Mouse (Mus musculus) stomach, embryonic 14.5 days (tissue): ENCODE results near the gene Zfp689. TPM values are rescaled to one million over a fixed set of nuclear protein-coding genes. Genes with fewer than 3 reads are reported as not detected.

Experiments
- ATAC-seq: fragments of 200-750 bp; cut with Nextera tagmentation; 2 replicates; pipeline ENCODE4 v1.8.0; 2017; ENCODE audit warnings: low read depth, moderate TSS enrichment; ENCODE audit not compliant: insufficient number of reproducible peaks, insufficient read depth, low FRiP score
- H3K27ac ChIP-seq: fragments of 300-500 bp; sonication (generic); 2 replicates; pipeline ENCODE4 v1.5.1; 2014; ENCODE audit warnings: mild to moderate bottlenecking, low read length, moderate library complexity, mixed read lengths
- H3K27me3 ChIP-seq: fragments of 300-500 bp; sonication (generic); 2 replicates; pipeline ENCODE4 v1.6.1; 2014; ENCODE audit warnings: low read length, control low read depth, mixed read lengths; ENCODE audit not compliant: control insufficient read depth, insufficient read depth
- H3K36me3 ChIP-seq: fragments of 300-500 bp; sonication (generic); 2 replicates; pipeline ENCODE4 v1.6.1; 2014; ENCODE audit warnings: mild to moderate bottlenecking, control low read depth, low read length, moderate library complexity, mixed read lengths; ENCODE audit not compliant: control insufficient read depth, insufficient read depth
- H3K4me1 ChIP-seq: fragments of 300-500 bp; sonication (generic); 2 replicates; pipeline ENCODE4 v1.6.1; 2014; ENCODE audit warnings: low read length, control low read depth, mixed read lengths; ENCODE audit not compliant: control insufficient read depth, insufficient read depth
- H3K4me2 ChIP-seq: fragments of 300-500 bp; sonication (generic); replicated peaks from 2 replicates; pipeline ENCODE4 v1.6.1; 2014; ENCODE audit warnings: low read depth, low read length, control low read depth
- H3K4me3 ChIP-seq: fragments of 300-500 bp; sonication (generic); 2 replicates; pipeline ENCODE4 v1.5.1; 2014; ENCODE audit warnings: low read depth, low read length, control low read depth
- H3K9ac ChIP-seq: fragments of 300-500 bp; sonication (generic); replicated peaks from 2 replicates; pipeline ENCODE4 v1.6.1; 2014; ENCODE audit warnings: low read depth, mild to moderate bottlenecking, control low read depth, low read length, moderate library complexity, mixed read lengths
- H3K9me3 ChIP-seq: fragments of 300-500 bp; sonication (generic); 2 replicates; pipeline ENCODE4 v1.6.1; 2016; ENCODE audit warnings: low read depth, low read length, control low read depth; ENCODE audit not compliant: control insufficient read depth
- WGBS: fragments of 180-500 bp; shearing (Covaris S2); extraction: QIAGEN DNeasy Blood & Tissue Kit; methylation state at CpG from one replicate; pipeline ENCODE4 v1.1.7; 2014; 5-methylcytosine and 5-hydroxymethylcytosine counted together
- polyA plus RNA-seq: library from polyadenylated mRNA; unstranded; fragments of >200 nt; fragmentation: Nextera tagmentation; extraction: Ambion mirVana; gene quantifications from 2 replicates; pipeline ENCODE4 v1.2.1, GENCODE M21; 2014

Gene Zfp689
- polyA plus RNA-seq, 1 experiment from 2014 or later: 9.1 TPM

DNA sequence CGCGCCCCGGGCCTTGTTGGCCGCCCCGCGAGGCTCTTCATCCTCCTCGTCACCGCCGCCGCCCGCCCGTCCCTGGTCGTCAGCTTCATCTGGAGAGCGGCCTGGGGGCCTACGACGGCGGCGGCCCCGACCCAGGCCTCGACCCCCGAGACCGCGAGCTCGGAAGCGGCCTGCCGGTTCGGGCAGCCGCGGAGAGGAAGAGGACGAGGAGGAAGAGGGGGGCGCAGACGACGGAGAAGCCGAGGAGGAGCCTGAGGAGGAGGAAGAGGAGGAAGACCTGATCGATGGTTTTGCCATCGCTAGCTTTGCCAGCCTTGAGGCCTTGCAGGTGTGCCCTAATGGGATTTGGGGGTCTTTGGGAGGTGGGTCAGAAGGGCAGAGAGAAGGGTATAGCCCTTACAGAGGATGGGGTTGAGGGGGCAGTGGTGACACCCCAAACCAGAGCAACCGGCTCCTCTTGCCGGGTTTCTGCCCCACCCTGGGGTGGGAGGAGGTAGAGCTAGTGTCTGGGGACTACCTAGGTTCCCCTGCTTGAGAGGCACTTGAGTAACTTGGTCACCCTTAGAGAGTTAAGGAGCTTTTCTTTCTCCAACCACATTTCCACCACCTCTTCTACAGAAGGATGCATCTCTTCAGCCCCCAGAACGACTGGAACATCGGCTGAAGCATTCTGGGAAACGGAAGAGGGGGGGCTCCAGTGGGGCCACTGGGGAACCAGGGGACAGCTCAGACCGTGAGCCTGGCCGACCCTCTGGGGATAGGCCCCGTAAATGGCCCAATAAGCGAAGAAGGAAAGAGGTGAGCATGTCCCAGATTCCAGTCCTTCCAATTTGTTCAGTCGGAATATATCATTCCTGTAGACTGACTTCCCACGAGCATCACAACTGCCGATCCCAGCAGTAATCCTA is 30.6 kb upstream of the Zfp689 start:
- Histone ChIP-seq H3K4me3 (peak overlapping the region; percentile 95), H3K27me3 (no peaks in the 10 kb centered on the region), H3K36me3 (peaks cover 44% of the 10 kb centered on the region), H3K9ac (peak overlapping the region; percentile 85), H3K27ac (peak overlapping the region; percentile 92), H3K4me2 (peak overlapping the region; percentile 98), H3K4me1 (peaks cover 19% of the 10 kb centered on the region), H3K9me3 (no peaks in the 10 kb centered on the region)
- no peak for ATAC-seq
- WGBS: 5% methylated on average over 47 of the region's 48 CpGs

DNA sequence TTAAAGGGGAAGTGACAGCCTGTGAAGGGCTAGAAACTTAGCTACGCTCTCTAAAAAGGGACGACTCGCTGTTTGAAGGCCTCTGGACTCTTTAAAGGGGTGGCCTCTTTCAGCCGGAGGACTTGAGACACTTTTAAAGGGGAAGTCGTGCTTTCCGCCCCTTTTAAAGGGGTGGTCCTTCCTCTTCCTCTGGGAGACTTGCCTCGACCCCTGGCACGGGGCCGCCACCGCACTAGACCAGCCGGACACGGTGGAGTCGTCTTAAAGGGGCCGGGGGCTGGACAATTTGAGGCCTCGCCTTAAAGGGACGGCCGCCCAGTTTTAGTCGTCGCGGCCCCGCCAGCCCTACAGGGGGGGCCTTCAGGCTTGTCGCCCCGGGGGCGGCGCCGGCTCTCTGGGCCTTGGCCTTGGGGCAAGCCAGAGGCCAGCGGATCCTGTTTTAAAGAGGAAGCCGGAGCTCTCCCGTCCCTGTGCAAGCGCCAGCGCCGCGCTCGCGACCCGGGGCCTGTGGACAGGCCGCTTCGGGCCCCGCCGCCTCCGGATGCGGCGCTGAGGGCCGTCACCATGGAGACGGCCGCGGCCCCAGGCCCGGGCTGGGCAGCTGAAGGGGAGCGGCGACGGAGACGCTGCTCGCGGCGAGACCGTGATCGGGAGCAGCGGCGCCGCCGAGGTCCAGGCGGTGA is 29.8 kb upstream of the Zfp689 start, which contains the start of gene Fbrs:
Fbrs (plus strand) TSS at position 565 of the 683 bp plus-strand sequence.
- H3K9ac ChIP-seq: peak within 1 kb of the TSS; percentile 85
- peaks cover 19% of the 10 kb centered on the region for H3K4me1 ChIP-seq
- H3K27ac ChIP-seq: peak within 1 kb of the TSS; percentile 92
- H3K9me3 ChIP-seq: no peaks in the 10 kb centered on the region
- no peaks in the 10 kb centered on the region for H3K27me3 ChIP-seq
- WGBS: under 1% methylated on average over 62 of the region's 62 CpGs
- H3K36me3 ChIP-seq: peaks cover 49% of the 10 kb centered on the region
- H3K4me3 ChIP-seq: peak within 1 kb of the TSS; percentile 95
- ATAC-seq: peak; percentile 80
- H3K4me2 ChIP-seq: peak within 1 kb of the TSS; percentile 98

DNA sequence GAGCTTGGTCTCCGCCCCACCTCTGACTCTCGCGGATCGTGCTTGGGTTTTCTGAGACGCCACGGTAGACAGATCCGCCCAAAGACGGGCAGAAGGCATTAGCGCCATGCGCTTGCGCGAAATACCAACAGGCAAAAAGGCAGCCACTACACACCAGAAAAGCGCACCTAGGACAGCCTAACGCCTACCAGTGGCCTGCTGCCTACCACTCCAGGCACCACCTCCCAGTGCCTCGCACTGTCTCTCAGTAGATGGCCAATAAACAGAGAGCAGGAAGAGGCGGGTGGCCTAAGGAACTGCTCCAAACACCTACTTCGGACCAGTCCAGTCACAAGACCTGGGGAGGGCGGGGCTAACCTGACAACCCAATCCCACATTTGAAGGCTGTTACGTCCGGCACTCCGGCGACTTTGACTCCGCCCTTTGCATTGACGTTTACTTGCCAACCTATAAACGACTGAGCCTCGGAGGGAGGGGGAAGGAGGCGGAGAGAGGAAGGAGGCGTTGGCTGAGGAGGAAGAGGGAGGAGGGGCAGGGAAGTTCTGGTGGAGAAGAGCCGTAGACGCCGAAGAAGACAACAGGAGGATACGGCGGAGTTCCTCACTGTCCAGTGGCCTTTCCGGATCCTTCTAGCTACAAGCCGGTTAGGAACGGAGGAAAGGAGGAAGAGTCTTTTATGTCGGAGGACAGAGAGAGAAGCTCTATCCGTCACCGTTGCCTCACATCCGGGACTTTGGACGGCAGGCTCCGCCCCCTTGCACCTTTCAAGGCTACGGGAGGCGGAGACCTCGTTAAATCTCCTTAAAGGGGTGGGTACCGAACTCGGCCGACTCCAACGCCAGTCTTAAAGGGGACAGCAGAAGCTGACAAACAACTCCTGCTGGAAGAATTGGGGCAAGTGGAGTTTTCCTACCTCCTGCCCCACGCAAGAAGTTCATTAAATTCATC is 29.0 kb upstream of the Zfp689 start:
- Histone ChIP-seq H3K4me1 (peaks cover 19% of the 10 kb centered on the region), H3K27me3 (no peaks in the 10 kb centered on the region), H3K9me3 (no peaks in the 10 kb centered on the region), H3K36me3 (peaks cover 48% of the 10 kb centered on the region), H3K4me3 (peak overlapping the region; percentile 95), H3K9ac (peak overlapping the region; percentile 85), H3K4me2 (peak overlapping the region; percentile 98), H3K27ac (peak overlapping the region; percentile 92)
- under 1% methylated on average over 50 of the region's 50 CpGs for WGBS
- ATAC-seq: peak; percentile 93

DNA sequence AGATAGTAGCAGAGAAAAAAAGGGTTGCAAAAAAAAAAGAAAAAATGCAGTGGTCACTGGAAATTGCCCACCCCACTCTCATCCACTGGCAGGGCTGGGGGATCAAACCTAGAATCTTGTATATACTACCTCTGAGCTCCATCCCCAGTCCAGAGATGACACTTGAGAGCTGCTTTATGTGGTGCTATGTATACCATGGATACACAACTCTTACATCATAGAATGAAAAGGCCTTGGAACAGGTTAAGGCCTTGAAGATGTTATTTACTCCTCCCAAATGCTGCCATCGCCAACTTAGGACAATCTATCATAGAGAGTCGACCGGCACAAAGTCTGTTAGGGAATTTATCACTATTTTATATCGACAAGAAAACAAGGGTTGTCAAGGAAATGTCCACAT is 27.9 kb upstream of the Zfp689 start:
- Histone ChIP-seq H3K27me3 (no peaks in the 10 kb centered on the region), H3K4me3 (peak overlapping the region; percentile 95; the same call in 1 of the 2 replicates), H3K4me1 (peaks cover 26% of the 10 kb centered on the region), H3K9me3 (no peaks in the 10 kb centered on the region), H3K9ac (0 out of 2 replicates have a peak overlapping the region, but pooled peaks have one; percentile 21), H3K4me2 (peak overlapping the region; percentile 62), H3K36me3 (peaks cover 36% of the 10 kb centered on the region), H3K27ac (peak overlapping the region; percentile 92; the same call in 1 of the 2 replicates)
- 45% methylated on average over 4 of the region's 4 CpGs for WGBS
- no peak for ATAC-seq

DNA sequence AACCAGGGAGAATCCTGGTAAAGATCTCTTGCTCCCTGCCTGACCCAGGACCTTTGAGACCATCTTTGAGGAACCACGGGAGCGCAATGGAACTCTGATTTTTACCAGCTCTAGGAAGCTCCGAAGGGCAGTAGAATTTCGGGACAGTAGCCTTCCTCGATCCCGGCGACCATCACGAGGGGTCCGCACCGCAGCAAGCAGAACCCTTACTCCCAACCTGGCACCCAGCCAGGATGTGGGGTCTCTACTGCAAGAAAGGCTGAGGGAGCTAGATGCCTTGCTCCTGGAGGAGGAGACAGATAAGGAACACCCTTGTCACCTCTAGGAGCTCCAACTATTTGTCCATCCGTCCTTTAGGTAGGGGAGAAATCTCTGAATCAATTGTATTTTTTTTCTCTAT is 27.4 kb upstream of the Zfp689 start:
- Histone ChIP-seq H3K4me1 (peaks cover 26% of the 10 kb centered on the region), H3K36me3 (peaks cover 35% of the 10 kb centered on the region), H3K9me3 (no peaks in the 10 kb centered on the region), H3K4me3 (no peak overlapping the region), H3K27me3 (no peaks in the 10 kb centered on the region), H3K27ac (no peak overlapping the region), H3K9ac (no peak overlapping the region), H3K4me2 (no peak overlapping the region)
- WGBS: 93% methylated on average over 11 of the region's 11 CpGs
- no peak for ATAC-seq

DNA sequence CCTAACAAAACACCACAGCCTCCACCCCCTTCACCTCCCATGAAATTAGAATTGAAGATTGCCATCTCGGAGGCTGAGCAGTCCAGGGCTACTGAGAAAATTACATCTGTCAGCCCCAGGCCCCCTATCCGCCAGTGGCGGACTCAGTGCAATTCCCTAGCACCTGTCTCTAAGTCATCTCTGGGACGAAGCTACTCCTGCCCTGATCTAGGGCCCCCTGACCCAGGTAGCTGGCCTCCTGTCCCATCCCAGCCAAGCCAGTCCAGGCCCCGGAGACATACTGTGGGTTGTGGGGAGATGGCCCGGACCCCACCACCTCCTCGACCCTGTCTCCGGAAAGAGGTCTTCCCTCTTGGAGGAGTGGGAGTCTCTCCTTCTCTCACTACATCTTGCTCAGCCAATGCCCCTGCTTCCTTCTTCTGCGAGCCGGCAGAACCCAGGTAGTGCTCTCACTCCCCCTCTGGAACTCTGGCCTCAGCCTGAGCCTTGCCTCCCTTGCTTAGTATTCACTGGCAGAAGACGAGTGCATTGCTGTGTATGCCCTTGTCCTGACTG is 26.3 kb upstream of the Zfp689 start:
- Histone ChIP-seq H3K9ac (no peak overlapping the region), H3K4me3 (no peak overlapping the region), H3K4me2 (no peak overlapping the region), H3K36me3 (peaks cover 29% of the 10 kb centered on the region), H3K27me3 (no peaks in the 10 kb centered on the region), H3K4me1 (peaks cover 20% of the 10 kb centered on the region), H3K27ac (no peak overlapping the region), H3K9me3 (no peaks in the 10 kb centered on the region)
- WGBS: 91% methylated on average over 11 of the region's 11 CpGs
- ATAC-seq: no peak

DNA sequence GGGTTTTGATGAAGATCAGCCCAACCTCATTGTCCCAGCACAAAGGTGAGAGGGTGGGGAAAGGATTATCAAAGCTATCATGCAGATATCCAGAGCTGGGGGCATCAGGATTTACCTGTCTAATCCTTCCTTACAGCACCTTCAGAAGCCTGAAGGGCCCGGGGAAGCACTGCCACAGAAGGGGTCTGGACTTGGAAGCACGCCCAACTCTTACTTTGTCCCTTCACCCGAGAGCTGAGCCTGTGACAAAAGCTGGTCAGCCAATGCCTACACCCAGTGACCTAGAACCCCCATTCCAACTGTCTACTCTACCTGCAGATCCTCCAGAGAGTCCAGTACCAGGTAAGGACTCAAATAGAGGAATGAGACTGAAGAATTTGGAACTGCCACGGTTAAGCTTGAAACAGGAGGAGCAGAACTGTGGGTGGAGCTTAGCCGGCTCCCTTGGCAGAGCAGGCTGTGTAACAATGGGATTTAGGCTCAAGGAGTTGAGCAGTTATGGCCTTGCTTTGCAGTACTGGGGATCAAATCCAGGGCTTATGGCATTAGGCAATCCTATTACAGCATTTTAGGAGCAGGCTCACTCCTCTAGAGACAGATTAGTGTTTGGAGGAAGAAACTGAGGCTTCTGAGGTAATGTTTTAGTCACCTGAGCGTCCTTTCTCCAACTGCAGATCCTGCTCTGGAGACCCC is 25.6 kb upstream of the Zfp689 start:
- no peaks in the 10 kb centered on the region for H3K9me3 ChIP-seq
- no peak overlapping the region for H3K4me2 ChIP-seq
- H3K4me3 ChIP-seq: no peak overlapping the region
- WGBS: 81% methylated on average over 6 of the region's 6 CpGs
- ATAC-seq: no peak
- no peak overlapping the region for H3K9ac ChIP-seq
- H3K27me3 ChIP-seq: no peaks in the 10 kb centered on the region
- H3K4me1 ChIP-seq: peaks cover 13% of the 10 kb centered on the region
- no peak overlapping the region for H3K27ac ChIP-seq
- peaks cover 29% of the 10 kb centered on the region for H3K36me3 ChIP-seq
